Mouse (Mus musculus): ENCODE data around the gene Ddx51.

The Ddx51 gene

GRCm38 (mm10) chr5:110653686-110654085 is 435 bp downstream of the Ddx51 start:
- intact Hi-C loops (cut with DNase I): no loop called here

- intact Hi-C loops (cut with DNase I): no loop called here
Observed at GRCm38 (mm10) chr5:110659682-110660081, 6.4 kb downstream of the Ddx51 start.

GRCm38 (mm10) chr5:110664041-110664440 is 10.8 kb downstream of the Ddx51 start:
- intact Hi-C loops (cut with DNase I): no loop called here

- intact Hi-C loops (cut with DNase I): no loop called here
Observed at GRCm38 (mm10) chr5:110664750-110665269, 11.6 kb downstream of the Ddx51 start.

- intact Hi-C loops (cut with DNase I): no loop called here
Observed at GRCm38 (mm10) chr5:110665486-110666121, 12.4 kb downstream of the Ddx51 start.

- intact Hi-C loops (cut with DNase I): no loop called here
Observed at GRCm38 (mm10) chr5:110682041-110682440, 28.8 kb downstream of the Ddx51 start.

GRCm38 (mm10) chr5:110698617-110699016 is 45.4 kb downstream of the Ddx51 start:
- intact Hi-C loops (cut with DNase I): loop anchor here (10.0 kb wide), 1 partner anchor 444 kb away; no protein-coding TSS in a partner anchor

- intact Hi-C loops (cut with DNase I): no loop called here
Observed at GRCm38 (mm10) chr5:110704004-110704403, 50.8 kb downstream of the Ddx51 start.

GRCm38 (mm10) chr5:110709256-110709655 is 56.0 kb downstream of the Ddx51 start:
- intact Hi-C loops (cut with DNase I): no loop called here

Small RNAs within 50 kb of the gene (microRNA-seq; reads per million reads assigned to microRNA genes)
- gene Mir7026: 0.80 to 0.99 reads per million in 2 experiments

All from adrenal gland (tissue).